Mouse (Mus musculus) heart, postnatal 10 days (tissue): ENCODE results near the gene Prtg. TPM values are rescaled to one million over a fixed set of nuclear protein-coding genes. Genes with fewer than 3 reads are reported as not detected.
A peak's percentile ranks its signal among the peaks of the same experiment; 100 is the strongest.

Source experiments
- DNase-seq, 2 experiments: peaks; one replicate each; pipeline ENCODE4 v3.0.0; 2021
- intact Hi-C: fragments of 180-260 bp; cut with DNase I; formaldehyde crosslinking; loops from one replicate; pipeline ENCODE4 v1.15.1; 2025
- total RNA-seq, 2 experiments: library from RNA; stranded (reverse); gene quantifications; 2 replicates each; pipeline ENCODE4 v1.2.3; 2021

Prtg gene
- total RNA-seq, 2 experiments from 2014 or later, result 0.22 TPM

GRCm38 (mm10) chr9:72808586-72808985, 1.9 kb downstream of the Prtg start:
- DNase-seq, result no peak
- intact Hi-C loops, result loop anchor here (5.0 kb wide), 1 partner anchor 41 kb away; no protein-coding TSS in a partner anchor

- no peak for DNase-seq
- intact Hi-C loops, result loop anchor here (5.0 kb wide), 1 partner anchor 42 kb away; no protein-coding TSS in a partner anchor
Observed at GRCm38 (mm10) chr9:72809077-72809476, 2.4 kb downstream of the Prtg start.

- no peak for DNase-seq
- intact Hi-C loops, result no loop called here
Observed at GRCm38 (mm10) chr9:72810607-72811006, 3.9 kb downstream of the Prtg start.

GRCm38 (mm10) chr9:72812091-72812490, 5.4 kb downstream of the Prtg start:
- no peak for DNase-seq
- intact Hi-C loops, result no loop called here

- intact Hi-C loops, result no loop called here
- DNase-seq, result no peak
Observed at GRCm38 (mm10) chr9:72812594-72813570, 6.2 kb downstream of the Prtg start.

GRCm38 (mm10) chr9:72825511-72825910, 18.8 kb downstream of the Prtg start:
- no peak for DNase-seq
- intact Hi-C loops, result no loop called here

- DNase-seq, result no peak
- intact Hi-C loops, result no loop called here
Observed at GRCm38 (mm10) chr9:72825976-72826375, 19.3 kb downstream of the Prtg start.

- intact Hi-C loops, result no loop called here
- no peak for DNase-seq
Observed at GRCm38 (mm10) chr9:72828616-72829257, 22.1 kb downstream of the Prtg start.

GRCm38 (mm10) chr9:72833992-72834696, 27.5 kb downstream of the Prtg start:
- DNase-seq, result peak; percentile 4 to 22
- intact Hi-C loops, result no loop called here

GRCm38 (mm10) chr9:72835007-72835406, 28.3 kb downstream of the Prtg start:
- intact Hi-C loops, result no loop called here
- no peak for DNase-seq

- intact Hi-C loops, result no loop called here
- no peak for DNase-seq
Observed at GRCm38 (mm10) chr9:72836708-72837495, 30.2 kb downstream of the Prtg start.

- intact Hi-C loops, result no loop called here
Observed at GRCm38 (mm10) chr9:72837598-72838160, 31.0 kb downstream of the Prtg start.

GRCm38 (mm10) chr9:72838256-72838655, 31.6 kb downstream of the Prtg start:
- intact Hi-C loops, result no loop called here
- no peak for DNase-seq

More at GRCm38 (mm10) chr9:72837598-72838160, 31.0 kb downstream of the Prtg start:
- DNase-seq, result no peak

- intact Hi-C loops, result no loop called here
- no peak for DNase-seq
Observed at GRCm38 (mm10) chr9:72839346-72839990, 32.8 kb downstream of the Prtg start.

GRCm38 (mm10) chr9:72844496-72844895, 37.8 kb downstream of the Prtg start:
- intact Hi-C loops, result no loop called here
- DNase-seq, result no peak

GRCm38 (mm10) chr9:72846160-72846559, 39.5 kb downstream of the Prtg start:
- DNase-seq, result no peak
- intact Hi-C loops, result no loop called here

- no peak for DNase-seq
- intact Hi-C loops, result no loop called here
Observed at GRCm38 (mm10) chr9:72851541-72851940, 44.9 kb downstream of the Prtg start.

GRCm38 (mm10) chr9:72851979-72852378, 45.3 kb downstream of the Prtg start:
- DNase-seq, result no peak
- intact Hi-C loops, result no loop called here

GRCm38 (mm10) chr9:72853681-72854190, 47.1 kb downstream of the Prtg start:
- intact Hi-C loops, result no loop called here
- DNase-seq, result no peak
